Mouse (Mus musculus): ENCODE measurements around the gene Chga. TPM values are rescaled to one million over a fixed set of nuclear protein-coding genes. Genes with fewer than 3 reads are reported as not detected.

The Chga gene
- not detected for total RNA-seq (2023)

GRCm38 (mm10) chr12:102554721-102555516 is at the start of gene Chga:
TSS of gene Chga (plus strand) at chr12:102554969.

Other genes starting within 250 kb of the Chga start
- gene Lgmn, start 115.2 kb upstream of the Chga start, total RNA-seq (2023): 100 to 1,000 TPM; 104 to 109 TPM
- 10 to 100 TPM; 45.4 to 51.0 TPM for gene Golga5, start 85.8 kb upstream of the Chga start, total RNA-seq (2023)
- gene Itpk1, start 150.0 kb downstream of the Chga start, total RNA-seq (2023): 10 to 100 TPM; 23.1 to 24.7 TPM
- 1 to 10 TPM; 9.0 to 9.9 TPM for gene Moap1, start 188.7 kb downstream of the Chga start, total RNA-seq (2023)
- 10 to 100 TPM; 24.8 to 29.8 TPM for gene Tmem251, start 188.8 kb downstream of the Chga start, total RNA-seq (2023)
- not detected for gene Gm28051, start 202.8 kb downstream of the Chga start, total RNA-seq (2023)
- 10 to 100 TPM; 25.5 to 28.6 TPM for gene Gon7, start 202.8 kb downstream of the Chga start, total RNA-seq (2023)
- gene Ubr7, start 203.0 kb downstream of the Chga start, total RNA-seq (2023): 10 to 100 TPM; 22.4 to 22.8 TPM
- 1 to 10 TPM; 5.1 to 6.6 TPM for gene Gm20604, start 203.7 kb downstream of the Chga start, total RNA-seq (2023)

Measured in B cell, adult 67 days (primary cell).